Mouse (Mus musculus) small intestine, adult 2 months (tissue): ENCODE results near the gene Fasn. TPM values are rescaled to one million over a fixed set of nuclear protein-coding genes. Genes with fewer than 3 reads are reported as not detected.
"Not testable (repeated sequence)": the region's sequence is repeated elsewhere in the genome, so short reads cannot be mapped to it uniquely, and the experiment has no call there.

Source experiments
- H3K27ac ChIP-seq: fragments of 200-500 bp; 2 replicates; pipeline ENCODE4 v1.5.1; 2012; ENCODE audit warnings: low read depth, low read length, control low read depth, inconsistent platforms; ENCODE audit not compliant: insufficient read depth
- H3K27me3 ChIP-seq: fragments of 200-500 bp; 2 replicates; pipeline ENCODE4 v1.6.1; 2012; ENCODE audit warnings: mild to moderate bottlenecking, moderate library complexity, low read length, inconsistent platforms; ENCODE audit not compliant: control insufficient read depth, insufficient read depth
- H3K36me3 ChIP-seq: fragments of 200-500 bp; 2 replicates; pipeline ENCODE4 v1.6.1; 2012; ENCODE audit warnings: mild to moderate bottlenecking, low read length, control low read depth, inconsistent platforms; ENCODE audit not compliant: control insufficient read depth, insufficient read depth
- H3K4me1 ChIP-seq: fragments of 200-500 bp; 2 replicates; pipeline ENCODE4 v1.6.1; 2012; ENCODE audit warnings: low read length, inconsistent platforms, mixed read lengths; ENCODE audit not compliant: control insufficient read depth, insufficient read depth, insufficient read length
- H3K4me3 ChIP-seq: fragments of 200-500 bp; 2 replicates; pipeline ENCODE4 v1.5.1; 2012; ENCODE audit warnings: low read depth, mild to moderate bottlenecking, control low read depth, inconsistent platforms, low read length, moderate library complexity
- CTCF ChIP-seq: fragments of 200-500 bp; IDR thresholded peaks from 2 replicates; pipeline ENCODE4 v1.5.1; 2012; ENCODE audit warnings: low read depth, mild to moderate bottlenecking, control low read depth, inconsistent platforms, low read length, moderate library complexity, mixed read lengths; ENCODE audit not compliant: insufficient replicate concordance, insufficient read length; ENCODE audit errors: extremely low read depth
- POLR2A ChIP-seq: fragments of 200-500 bp; IDR thresholded peaks from 2 replicates; pipeline ENCODE4 v1.6.1; 2012; ENCODE audit warnings: low read depth, mild to moderate bottlenecking, control low read depth, inconsistent platforms, low read length, moderate library complexity
- WGBS: fragments of 180-500 bp; shearing (Covaris S2); methylation state at CpG from one replicate; pipeline ENCODE4 v1.1.7; 2018; 5-methylcytosine and 5-hydroxymethylcytosine counted together
- polyA plus RNA-seq: library from polyadenylated mRNA; depleted of rRNA; stranded (reverse); fragments of >200 nt; gene quantifications from 2 replicates; pipeline ENCODE4 v1.2.3, GENCODE M21; 2012

The Fasn gene
- polyA plus RNA-seq, 1 experiment, result 151 TPM

DNA sequence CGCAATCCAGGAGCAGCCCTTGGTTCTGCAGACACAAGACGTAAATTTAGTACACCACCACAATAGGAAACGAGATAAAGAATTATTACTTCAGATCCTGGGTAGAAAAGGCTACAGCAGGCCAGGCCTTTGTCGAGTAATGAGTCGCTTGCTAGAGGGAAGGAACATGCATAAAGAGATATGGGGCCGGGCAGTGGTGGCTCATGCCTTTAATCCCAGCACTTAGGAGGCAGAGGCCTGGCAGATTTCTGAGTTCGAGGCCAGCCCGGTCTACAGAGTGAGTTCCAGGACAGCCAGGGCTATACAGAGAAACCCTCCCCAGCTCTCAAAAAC lies 27.8 kb downstream of the Fasn start:
- H3K27ac ChIP-seq, result no peak overlapping the region

GRCm38 (mm10) chr11:120795756-120796613 lies 28.4 kb downstream of the Fasn start, which contains the start of gene Dus1l:
Dus1l (minus strand) TSS chr11:120796403.
- peaks cover 6% of the 10 kb centered on the region; the same call in 1 of the 2 replicates for H3K4me1 ChIP-seq
- H3K27me3 ChIP-seq, result no peaks in the 10 kb centered on the region
- H3K27ac ChIP-seq, result no peak within 1 kb of the TSS
- peak; percentile 70 for TF ChIP-seq POLR2A
- TF ChIP-seq CTCF, result no peak
- WGBS, result under 1% methylated on average over 59 of the region's 59 CpGs
- peak within 1 kb of the TSS; percentile 74 for H3K4me3 ChIP-seq
- H3K36me3 ChIP-seq, result peaks cover 22% of the 10 kb centered on the region

More for the DNA sequence above, 27.8 kb downstream of the Fasn start:
- peaks cover 18% of the 10 kb centered on the region for H3K36me3 ChIP-seq
- TF ChIP-seq CTCF, result no peak
- no peak for TF ChIP-seq POLR2A
- no peaks in the 10 kb centered on the region for H3K27me3 ChIP-seq
- peaks cover 6% of the 10 kb centered on the region; the same call in 1 of the 2 replicates for H3K4me1 ChIP-seq
- WGBS, result 25% methylated on average over 8 of the region's 8 CpGs
- H3K4me3 ChIP-seq, result peak overlapping the region; percentile 19; the same call in 1 of the 2 replicates

GRCm38 (mm10) chr11:120792652-120793051 lies 31.7 kb downstream of the Fasn start:
- Histone ChIP-seq H3K27me3 (no peaks in the 10 kb centered on the region), H3K27ac (no peak overlapping the region), H3K4me3 (no peak overlapping the region), H3K36me3 (peaks cover 46% of the 10 kb centered on the region), H3K4me1 (peaks cover 6% of the 10 kb centered on the region; the same call in 1 of the 2 replicates)
- TF ChIP-seq CTCF, result no peak
- TF ChIP-seq POLR2A, result no peak
- WGBS, result 90% methylated on average over 9 of the region's 9 CpGs

DNA sequence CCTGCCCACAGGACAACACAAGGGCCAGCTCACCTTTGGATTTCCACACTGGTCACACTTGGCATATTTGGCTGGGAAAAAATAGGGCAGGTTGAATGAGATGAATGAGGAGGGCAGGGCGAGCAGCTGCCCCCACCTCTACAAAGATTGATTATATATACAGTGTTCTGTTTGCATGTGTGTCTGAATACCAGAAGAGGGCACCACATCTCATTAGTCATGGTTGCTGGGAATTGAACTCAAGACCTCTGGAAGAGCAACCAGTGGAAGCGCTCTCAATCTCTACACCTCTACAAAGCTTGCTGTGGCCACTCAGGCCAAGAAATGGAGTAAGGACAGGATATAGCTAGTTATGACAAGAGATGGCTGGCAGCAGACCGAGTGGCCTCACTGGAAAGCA lies 34.5 kb downstream of the Fasn start:
- Histone ChIP-seq H3K4me3 (no peak overlapping the region), H3K27ac (no peak overlapping the region), H3K36me3 (peaks cover 56% of the 10 kb centered on the region), H3K4me1 (peaks cover 6% of the 10 kb centered on the region), H3K27me3 (no peaks in the 10 kb centered on the region)
- 87% methylated on average over 3 of the region's 3 CpGs for WGBS
- TF ChIP-seq POLR2A (no peak), CTCF (no peak)

GRCm38 (mm10) chr11:120789355-120789754 lies 35.0 kb downstream of the Fasn start:
- Histone ChIP-seq H3K27me3 (no peaks in the 10 kb centered on the region), H3K36me3 (peaks cover 56% of the 10 kb centered on the region), H3K27ac (no peak overlapping the region), H3K4me1 (peaks cover 8% of the 10 kb centered on the region), H3K4me3 (no peak overlapping the region)
- 82% methylated on average over 4 of the region's 4 CpGs for WGBS
- TF ChIP-seq CTCF, result no peak
- TF ChIP-seq POLR2A, result no peak

GRCm38 (mm10) chr11:120788460-120788859 lies 35.9 kb downstream of the Fasn start:
- not testable (repeated sequence) for H3K27me3 ChIP-seq, H3K4me3 ChIP-seq, H3K27ac ChIP-seq, H3K4me1 ChIP-seq
- H3K36me3 ChIP-seq, result peaks cover 52% of the 10 kb centered on the region
- 90% methylated on average over 10 of the region's 10 CpGs for WGBS

DNA sequence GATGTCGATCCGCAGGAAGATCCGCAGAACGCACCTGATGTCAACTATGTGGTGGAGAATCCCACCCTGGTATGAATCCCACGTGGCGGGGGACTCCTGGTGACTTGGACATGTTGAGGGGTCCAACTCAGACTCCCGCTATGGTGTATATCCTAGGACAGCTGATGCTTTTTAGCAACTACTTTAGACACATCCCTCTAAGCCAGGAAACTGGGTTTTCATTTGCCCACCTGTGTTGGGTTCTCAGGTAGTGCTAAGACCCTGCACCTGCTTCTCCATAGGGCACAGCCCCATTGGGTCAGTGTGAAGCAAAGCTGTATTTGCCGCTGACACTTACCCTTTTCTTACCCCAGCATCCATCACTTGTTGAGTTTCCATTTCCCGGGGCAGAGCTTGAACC lies 39.2 kb downstream of the Fasn start:
- peaks cover 29% of the 10 kb centered on the region for H3K36me3 ChIP-seq

More for the DNA sequence above, 39.2 kb downstream of the Fasn start:
- peak overlapping the region; percentile 100 for H3K4me3 ChIP-seq
- H3K4me1 ChIP-seq, result peaks cover 24% of the 10 kb centered on the region
- no peaks in the 10 kb centered on the region for H3K27me3 ChIP-seq
- H3K27ac ChIP-seq, result no peak overlapping the region
- WGBS, result 32% methylated on average over 9 of the region's 9 CpGs
- no peak for TF ChIP-seq CTCF
- no peak for TF ChIP-seq POLR2A
